Mouse (Mus musculus): ENCODE measurements around the gene Sbno2.

Sbno2 gene

DNA sequence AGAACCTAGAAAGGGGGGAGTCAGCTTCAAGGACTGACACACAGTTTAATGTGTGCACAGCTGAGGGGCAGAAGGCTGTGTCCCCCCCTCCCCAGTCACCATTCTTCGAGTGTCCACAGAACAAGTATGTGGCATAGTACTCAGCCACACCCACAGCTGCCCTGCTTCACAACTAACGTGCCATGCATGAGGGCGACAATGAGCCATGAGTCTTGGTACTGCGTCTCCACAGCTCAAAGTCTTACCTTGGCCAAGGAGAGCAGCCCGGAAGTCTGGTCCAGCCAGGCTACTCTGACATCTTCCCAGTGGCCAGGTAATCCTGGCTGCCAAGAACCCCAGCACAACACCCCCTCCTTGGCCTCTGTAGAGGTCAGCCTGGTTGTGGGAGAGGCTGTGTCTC lies 12.7 kb downstream of the Sbno2 start:
- no peak for DNase-seq (ENCODE audit: low read depth, low spot score)

DNA sequence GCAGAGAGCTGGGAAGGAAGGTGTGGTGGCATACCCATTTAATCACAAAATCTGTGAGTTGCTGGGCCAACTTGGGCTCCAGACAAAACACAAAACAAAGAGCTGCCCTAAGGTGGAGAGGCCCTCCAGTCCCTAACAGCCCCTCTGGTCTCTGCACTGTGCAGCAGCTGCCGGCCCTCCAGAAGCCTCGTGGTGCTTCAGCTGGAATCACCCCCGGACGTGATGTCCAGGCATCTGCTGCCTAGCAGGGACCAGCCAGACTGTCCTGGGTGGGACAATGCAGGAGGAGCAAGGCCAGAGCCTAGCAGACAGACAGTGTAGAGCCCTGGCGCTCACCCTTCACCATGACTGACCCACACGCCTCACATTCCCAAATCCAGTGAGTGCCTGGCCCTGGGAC lies 13.8 kb downstream of the Sbno2 start:
- no peak for DNase-seq (ENCODE audit: low read depth, low spot score)

DNA sequence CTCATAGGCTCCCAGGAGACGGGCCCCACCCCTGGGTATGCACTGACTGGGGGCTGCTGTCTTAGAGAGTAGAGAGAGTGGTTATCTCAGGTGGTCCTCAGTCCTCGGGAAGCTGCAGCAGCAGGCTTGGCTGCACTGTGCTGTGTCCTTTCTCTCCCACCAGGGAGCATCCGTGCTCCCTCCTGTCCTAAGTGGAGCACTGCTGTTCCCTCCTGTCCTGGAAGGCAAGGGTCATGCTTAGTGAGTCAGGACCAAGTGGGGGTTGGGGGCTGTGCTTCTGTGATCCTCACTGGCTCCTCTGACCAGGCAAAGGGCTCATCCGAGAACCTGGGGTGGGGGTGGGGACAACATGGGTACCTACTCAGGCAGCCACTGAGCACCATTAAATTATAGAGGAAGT lies 16.2 kb downstream of the Sbno2 start:
- DNase-seq (ENCODE audit: low read depth, low spot score): no peak

DNA sequence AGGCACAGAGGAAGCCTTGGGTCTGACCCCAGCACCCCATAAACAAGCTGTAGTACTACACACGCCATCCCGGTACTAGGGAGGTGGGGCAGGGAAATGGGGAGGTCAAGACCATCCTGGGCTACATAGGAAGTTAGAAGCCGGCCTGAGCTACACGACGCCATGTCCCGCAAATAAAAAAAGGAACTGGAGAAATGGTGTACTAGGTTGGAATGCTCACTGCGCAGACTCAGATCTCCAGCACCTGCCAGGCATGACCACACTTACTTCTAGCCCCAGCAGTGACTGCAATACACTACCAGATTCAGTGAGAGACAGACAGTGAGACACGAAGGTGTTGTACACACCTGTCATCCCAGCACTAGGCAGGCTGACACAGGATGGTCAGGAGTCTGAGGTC lies 17.9 kb downstream of the Sbno2 start:
- DNase-seq (ENCODE audit: low read depth, low spot score): no peak

DNA sequence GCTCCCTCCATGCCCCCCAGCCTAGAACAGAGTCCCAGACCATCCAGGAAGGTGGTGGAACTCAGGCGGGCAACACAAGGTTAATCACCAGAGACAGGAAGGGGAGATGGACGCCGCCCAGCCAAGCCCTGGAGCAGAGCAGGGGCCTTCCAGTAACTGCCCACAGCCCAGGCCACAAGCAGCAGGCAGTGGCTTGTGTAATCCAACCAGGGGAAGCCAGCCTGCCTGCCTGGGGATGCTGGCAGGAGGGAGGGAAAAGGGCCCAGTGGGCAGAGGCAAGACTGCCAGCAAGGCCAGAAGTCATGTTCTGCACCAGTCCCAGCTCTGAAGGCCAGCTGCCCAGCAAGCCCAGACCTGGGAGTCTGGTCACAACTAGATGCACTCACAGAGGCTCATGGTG lies 18.5 kb downstream of the Sbno2 start:
- no peak for DNase-seq (ENCODE audit: low read depth, low spot score)

DNA sequence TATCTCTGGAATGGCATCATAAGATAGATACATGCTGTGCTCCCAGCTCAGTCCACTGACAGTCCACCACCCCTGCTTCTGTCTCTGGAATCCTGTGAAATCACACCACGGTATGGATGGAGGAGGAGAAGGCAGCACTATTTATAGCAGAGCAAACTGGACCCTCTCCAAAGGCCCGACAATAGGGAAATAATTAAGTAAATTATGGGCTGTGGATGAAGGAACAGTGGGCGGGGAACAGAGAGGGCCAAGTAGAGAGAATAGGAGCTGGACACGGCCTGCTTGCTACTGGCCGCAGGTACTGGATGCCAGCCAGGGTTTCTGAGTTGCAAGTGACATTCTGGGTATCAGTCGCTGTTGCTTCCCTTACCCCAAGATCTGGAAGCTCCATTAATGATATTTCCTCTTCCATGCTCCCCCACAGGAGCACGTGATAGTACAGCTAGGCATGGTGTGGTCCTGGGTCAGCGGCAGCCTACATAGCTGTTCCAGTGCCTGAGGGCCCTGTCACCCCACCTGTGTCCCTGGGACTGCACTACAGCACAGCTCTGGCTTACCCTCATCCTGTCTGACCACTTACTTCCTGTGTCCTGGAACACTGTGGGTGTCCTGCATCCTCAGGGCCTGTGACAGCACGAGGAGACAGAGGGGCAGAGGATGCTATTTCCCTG lies 20.4 kb downstream of the Sbno2 start:
- DNase-seq (ENCODE audit: low read depth, low spot score): no peak

DNA sequence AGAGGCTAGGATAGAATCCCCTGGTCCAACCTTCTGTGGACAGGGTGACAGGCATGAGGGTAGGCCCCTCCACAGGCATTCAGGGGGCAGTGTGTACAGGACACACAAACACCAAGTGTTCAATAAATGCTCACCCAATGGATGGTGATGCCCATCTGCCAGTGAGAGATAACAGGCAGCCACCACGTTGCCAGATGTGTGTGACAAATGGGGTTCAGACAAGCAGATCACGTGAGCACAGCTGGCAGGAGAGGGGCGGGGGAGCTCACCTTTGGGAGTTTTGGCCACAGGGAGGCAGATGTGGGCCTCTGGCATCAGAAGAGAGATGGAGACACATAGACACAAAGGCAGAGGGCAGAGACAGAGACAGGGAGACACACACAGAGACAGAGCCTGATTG lies 24.3 kb downstream of the Sbno2 start:
- no peak for DNase-seq (ENCODE audit: low read depth, low spot score)

DNA sequence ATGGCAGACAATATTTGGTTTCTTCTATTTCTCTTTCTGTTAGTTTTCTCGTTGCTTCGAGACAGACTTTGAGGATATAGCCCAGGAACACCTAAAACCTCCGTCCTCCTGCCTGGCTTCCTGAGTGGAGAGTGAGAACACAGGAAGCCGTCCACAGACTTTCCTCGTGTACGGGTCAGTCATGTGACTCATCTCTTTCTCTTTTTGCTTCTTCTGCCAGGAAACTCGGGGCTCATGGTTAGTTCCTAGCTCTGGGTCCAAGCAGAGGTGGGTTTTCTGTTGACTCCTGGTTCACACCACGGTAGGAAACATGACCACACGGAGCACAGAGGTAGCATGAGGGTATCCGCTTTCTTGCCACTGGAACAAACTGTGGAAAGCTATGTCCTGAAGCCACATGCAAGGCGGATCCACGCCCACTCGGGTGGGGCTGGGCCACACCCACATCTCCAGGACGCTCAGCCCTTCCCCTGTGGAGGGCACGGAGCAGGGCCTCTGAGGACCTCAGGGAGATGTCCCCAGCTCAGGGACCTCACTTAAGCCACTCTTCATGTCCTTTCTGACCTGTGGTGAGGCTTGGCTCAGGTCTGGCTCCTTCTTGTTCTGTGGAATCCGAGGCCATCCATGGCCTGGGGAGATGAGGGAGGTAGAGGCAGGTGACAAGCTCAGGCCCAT lies 24.8 kb downstream of the Sbno2 start:
- no peak for DNase-seq (ENCODE audit: low read depth, low spot score)

DNA sequence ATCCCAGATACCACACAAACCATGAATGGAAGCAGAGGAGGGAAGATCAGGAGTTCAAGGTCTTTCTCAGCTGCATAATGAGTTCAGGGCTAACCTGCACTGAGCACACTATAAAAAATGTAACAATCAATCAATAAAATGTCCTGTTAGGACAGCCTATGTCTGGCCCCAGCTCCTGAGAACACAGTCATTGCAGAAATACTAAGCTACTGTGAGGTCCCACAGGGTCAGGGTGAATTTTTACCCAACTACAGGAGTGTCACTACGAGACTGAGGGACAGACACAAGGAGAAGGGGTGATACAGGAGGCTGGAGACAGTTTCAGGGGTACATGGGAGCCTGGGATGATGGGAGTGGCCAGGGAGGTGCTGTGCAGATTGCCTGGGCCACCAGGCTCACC lies 27.0 kb downstream of the Sbno2 start:
- DNase-seq (ENCODE audit: low read depth, low spot score): no peak

DNA sequence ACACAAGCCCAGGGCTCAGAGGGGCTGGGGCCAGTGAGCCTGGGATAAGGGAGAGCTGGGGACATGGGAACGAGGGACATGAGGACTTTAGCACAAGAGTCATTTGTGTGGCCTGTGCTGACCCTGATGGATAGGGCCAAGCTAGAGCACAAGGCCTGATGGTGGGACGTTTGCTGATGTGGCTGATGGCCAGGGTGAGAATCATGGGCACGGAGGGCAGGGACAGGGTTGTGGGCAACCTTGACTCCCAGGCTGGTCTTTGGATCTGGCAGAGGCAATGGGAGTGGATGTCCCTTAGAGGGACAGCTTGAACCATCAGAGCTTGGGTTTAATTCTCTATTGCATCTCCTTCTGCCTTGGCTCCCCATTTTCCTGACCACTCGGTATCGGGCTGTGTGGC lies 28.1 kb downstream of the Sbno2 start:
- DNase-seq (ENCODE audit: low read depth, low spot score): no peak

DNA sequence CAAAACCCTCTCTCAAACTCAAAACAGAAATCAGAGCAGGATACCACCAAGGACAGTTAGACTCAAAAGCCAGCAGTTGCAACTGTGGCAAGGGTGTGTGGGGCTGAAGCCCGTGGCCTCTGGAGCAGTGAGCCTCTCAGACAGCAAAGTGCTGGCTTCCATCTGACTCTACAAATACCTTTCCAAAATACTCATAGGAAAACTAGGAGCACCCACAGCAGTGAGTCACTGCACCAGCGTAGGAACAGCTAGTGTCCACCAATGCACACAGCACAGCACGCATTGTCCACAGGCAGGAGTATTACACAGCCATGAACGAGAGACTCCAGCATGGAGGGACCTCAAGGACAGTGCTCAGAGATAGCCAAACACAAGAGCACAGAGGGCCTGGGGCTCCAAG lies 29.0 kb downstream of the Sbno2 start:
- DNase-seq (ENCODE audit: low read depth, low spot score): no peak

DNA sequence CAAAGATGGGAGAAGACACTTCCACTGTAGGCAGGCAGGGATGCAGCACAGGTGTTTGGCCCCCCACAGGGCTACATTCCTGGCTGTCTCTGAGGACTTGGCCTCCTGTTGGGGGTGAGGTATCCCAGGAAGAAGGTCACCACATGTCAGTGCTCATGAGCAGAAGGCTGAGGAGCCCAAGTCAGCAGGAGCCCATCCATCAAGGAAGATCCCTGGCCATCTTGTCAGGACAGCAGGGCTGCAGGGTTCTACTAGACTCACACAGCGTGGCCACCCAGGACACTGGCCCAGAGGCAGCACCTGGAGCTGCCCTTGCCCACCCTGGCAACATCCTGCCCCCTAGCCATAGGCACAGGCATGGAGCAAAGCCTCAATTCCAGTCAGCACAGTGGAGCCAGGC lies 29.4 kb downstream of the Sbno2 start:
- DNase-seq (ENCODE audit: low read depth, low spot score): no peak

DNA sequence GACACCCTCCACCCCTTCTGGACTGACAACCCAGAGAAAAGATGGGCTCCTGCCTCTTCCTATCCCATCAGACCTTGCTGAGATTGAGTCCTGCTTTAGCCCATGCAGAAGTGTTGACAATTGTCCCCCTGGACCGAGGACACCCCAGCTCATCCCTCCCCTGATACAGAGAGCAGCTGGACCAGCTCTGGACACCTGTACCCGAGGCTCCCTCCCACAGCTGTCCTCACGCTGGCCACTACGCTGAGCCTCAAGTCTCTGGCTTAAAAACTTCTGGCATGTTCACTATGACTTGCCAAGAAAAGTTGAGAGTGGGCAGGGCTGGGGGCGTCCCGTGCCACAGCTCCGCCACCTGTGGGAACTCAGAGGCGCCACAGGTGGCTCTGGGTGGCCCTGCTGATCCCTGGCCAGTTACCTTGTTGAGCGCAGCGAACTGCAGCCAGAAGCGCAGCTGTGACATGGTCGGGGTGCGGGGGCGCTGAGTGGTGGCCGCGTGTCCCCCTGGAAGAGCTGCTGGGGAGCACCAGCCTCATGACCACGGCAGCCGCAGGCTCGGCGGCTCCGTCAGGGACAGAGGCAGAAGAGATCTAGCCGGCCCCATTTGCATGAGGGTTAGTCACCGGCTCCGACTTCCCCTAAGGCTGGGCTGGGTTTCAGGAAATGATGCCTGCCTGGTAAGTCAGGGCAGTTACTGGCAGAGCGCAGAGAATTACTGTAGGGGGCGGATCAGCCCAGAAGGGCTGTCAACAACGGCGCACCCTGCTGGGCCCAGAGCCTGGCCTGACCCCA lies 30.4 kb downstream of the Sbno2 start:
- DNase-seq (ENCODE audit: low read depth, low spot score): peak; percentile 16

DNA sequence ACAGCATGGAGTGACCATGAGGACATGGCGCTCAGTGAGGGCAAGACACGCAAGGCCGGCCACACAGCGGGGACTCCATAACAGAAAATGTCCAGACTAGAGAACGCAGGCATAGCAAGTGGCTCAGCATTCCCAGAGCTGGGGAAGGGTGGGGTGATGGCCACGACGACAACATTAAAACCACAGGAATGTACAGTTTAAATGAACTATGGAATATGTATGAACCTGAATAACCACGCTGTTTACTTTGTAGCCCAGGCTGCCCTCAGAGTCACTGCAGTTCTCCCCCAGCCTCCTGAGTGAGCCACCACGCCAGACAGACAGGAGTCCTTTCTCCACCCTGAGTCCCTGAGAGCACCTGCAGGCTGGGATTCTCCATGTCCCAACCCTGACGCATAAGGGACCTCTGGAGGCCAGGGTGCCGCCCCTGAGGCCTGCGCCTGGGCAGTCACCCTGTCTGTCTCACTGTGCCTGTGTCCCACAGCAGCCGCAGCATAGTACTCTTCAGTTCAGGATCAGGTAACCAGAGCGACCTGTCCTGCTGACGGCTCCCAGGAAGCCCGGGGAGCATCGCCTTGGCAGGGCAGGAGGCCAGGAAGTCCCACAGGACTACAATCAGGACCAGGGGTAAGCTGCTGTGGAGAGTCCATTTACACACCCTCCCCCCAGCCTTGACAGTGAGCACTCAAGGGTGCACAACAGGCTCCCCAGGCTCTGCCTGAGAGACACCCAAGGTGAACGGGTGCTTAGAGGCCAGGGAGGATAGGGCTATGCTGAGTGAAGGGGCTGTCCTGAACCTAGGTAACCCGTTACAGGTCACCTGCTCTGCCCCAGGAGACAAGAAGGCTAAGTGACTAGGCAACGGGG lies 32.5 kb downstream of the Sbno2 start:
- no peak for DNase-seq (ENCODE audit: low read depth, low spot score)

DNA sequence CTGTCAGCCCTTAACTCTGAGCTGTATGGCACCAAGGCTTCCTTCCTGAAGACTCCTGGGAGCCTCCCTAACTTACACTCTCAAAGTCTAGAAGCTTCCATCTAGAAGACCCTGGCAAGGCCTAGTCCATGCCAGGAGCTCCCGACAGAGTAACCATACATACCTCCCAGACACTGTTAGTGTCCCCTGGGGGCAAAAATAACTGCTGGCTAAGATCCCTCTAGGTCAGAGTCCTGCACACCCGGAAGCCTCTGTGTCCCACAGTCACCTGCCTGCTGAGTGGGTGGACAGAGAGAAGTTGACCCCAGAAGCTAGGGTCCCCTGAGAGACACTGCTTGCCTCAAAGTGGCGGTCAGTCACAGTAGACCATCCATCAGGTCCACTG lies 33.9 kb downstream of the Sbno2 start:
- no peak for DNase-seq (ENCODE audit: low read depth, low spot score)

DNA sequence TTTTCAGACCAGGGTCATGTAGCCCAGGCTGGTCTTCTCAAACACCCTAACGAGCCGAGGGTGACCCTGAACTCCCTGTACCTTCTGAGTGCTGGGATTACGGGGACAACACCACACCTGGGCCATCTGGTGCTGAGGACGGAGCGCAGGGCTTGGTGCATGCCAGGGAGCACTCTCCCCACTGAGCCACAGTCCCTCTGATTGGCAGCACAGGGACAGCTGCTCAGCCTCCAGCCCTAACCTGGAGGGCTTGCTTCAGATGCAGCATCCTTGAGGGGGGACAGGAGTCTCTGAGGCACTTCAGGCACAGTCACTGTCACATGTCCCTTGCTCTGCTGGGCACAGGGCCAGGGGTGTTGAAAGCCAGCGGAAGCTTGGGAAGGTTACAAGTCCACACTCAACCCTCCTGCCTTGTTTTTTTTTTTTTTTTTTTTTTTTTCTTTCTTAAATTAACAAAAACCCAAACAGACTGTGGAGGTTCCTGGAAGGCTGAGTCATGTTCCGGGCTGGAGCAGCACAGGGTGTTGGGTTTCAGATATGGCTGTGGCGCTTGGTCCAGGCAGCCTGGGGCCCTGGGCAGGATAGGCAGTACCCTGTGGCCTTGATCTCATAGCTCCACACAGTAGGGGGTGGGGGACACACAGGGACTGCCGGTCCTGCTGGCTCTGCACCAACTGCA lies 34.4 kb downstream of the Sbno2 start:
- no peak for DNase-seq (ENCODE audit: low read depth, low spot score)

DNA sequence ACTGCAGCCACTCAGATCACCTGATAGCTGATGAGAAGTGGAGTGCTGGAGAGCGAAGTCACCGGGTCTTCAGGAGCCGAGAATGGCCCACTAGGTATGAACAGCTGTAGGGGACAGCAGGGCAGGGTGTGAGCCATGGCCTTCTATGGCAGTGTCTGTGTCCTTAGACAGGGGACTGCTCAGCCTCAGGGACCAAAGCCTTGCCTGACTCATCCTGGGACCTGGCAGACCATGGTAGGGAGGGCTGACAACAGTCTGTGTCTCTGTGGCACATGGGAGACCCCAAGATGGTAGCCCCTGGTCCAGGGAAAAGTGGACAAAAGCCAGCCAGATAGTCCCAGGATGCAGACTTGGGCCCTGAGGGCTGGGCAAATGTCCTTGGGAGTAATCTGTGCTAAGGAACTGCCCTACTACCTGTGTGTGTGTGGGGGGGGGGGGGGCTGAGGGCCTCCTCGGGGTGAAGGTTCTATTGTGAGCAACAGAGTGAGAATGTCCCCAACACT lies 35.4 kb downstream of the Sbno2 start:
- DNase-seq (ENCODE audit: low read depth, low spot score): no peak

DNA sequence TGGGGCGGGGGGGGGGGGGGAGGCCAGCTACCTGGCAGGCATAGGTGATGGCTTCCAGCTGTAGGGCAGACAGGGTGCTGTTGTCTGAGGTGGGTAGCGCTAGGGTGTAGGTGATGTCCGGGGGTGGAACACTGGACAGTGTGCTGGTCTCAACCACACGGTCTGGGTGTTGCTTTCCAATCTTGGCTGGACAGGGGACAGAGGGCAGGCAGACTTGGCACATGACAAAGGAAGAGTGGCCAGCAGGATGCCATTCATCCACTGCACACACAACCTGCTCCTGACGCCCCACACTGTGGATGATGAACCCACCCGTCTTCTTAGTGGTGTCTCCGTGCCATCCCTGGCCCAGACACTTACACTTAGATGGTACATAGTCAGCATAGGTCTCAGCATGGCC lies 36.1 kb downstream of the Sbno2 start:
- no peak for DNase-seq (ENCODE audit: low read depth, low spot score)

DNA sequence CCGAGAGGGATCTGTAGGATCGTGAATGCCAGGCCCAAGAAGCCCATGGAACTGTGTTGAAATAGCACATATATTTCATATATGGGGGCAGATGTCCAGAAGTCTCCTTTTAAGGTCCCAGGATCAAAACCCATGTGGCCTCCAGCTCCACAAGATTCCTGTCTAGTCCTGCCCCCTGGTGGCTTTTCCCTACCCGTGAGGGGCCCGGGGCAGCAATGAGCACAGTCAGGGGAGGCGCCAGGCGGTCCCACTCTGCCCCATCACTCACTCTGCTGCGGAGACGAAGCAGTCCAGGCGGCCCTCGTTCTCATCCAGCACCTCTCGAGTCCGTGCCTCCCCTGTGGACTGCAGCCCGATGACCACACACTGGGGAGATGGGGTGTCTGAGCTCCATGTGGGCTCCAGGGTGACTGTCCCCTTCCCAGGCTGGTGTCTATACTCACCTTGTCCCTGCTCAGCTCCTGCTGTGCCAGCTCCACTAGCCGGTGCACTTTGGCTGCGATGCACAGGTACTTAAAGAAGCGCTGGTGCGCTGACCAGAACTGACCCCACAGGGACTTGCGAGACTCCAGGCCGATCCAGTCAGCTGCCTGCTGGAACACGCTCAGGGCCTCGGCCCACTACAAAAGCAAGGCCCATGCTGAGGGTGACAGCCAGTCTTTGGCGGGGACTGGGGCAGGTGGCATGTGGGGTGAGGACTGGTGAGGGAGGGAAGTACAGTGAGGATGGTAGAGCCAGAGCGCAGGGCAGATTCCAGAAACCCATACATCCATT lies 41.3 kb downstream of the Sbno2 start:
- no peak for DNase-seq (ENCODE audit: low read depth, low spot score)

DNA sequence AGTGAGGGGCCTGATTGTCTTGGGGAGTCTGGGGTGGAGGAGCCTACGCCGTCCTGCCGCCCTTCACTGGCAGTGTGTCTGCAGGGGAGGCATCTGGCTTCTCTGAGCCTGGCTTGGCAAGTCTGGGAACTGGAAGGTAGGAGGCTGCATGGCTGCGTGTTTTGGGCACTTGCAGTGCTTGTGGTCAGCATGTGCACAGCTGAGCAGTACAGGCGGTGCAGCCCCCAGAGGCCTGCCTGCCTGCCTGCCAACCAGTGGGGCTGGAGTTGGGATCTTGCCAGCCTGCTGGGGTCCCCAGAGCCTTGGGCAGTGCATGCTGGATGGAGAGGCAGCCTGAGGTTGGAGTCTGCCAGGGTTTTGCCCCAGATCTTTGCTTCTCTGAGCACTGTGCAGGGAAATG lies 42.3 kb downstream of the Sbno2 start:
- no peak for DNase-seq (ENCODE audit: low read depth, low spot score)

Data from forelimb bud, embryonic 11.5 days (tissue).